Mouse (Mus musculus) small intestine, adult 10 weeks (tissue): Measurements from ENCODE around the gene Gja6. TPM values are rescaled to one million over a fixed set of nuclear protein-coding genes. Genes with fewer than 3 reads are reported as not detected.

Source experiments
- polyA plus RNA-seq: library from polyadenylated mRNA; stranded (reverse); fragments of 350-450 nt; fragmentation: Illumina TruSeq; extraction: RNeasy Lipid Tissue Mini Kit (QIAGEN cat#74804); gene quantifications from one replicate; pipeline ENCODE4 v1.2.3, GENCODE M21; 2014; ENCODE audit warnings: low replicate concordance

Gene Gja6
- not detected for polyA plus RNA-seq

DNA sequence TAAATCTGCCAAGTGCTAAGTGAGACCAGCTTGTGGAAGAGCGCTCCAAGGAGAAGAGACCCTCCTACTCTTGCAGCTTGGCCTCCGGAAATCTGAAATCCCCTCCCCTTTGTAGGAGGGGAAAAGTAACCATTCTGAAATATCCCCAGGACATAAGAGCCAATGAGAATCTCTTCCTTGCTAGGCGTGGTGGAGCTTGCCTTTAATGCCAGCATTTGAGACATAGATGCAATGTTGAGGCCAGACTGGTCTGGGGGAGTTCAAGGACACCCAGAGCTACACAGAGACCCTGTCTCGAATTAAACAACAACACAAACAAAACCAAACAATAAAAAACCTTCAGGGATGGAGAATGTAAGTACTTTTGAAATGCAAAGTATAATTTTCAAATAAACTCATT lies at the start of gene Gja6:
Gja6 (minus strand) TSS at position 101 of the 400 bp plus-strand sequence.

Other genes starting within 250 kb of the Gja6 start
- 0.37 TPM for gene Ppef1, start 171.3 kb downstream of the Gja6 start, polyA plus RNA-seq
- gene Rs1, start 139.0 kb downstream of the Gja6 start, polyA plus RNA-seq = not detected
- 2.5 TPM for gene Cdkl5, start 87.7 kb upstream of the Gja6 start, polyA plus RNA-seq
- 1.5 TPM for gene Scml2, start 210.1 kb upstream of the Gja6 start, polyA plus RNA-seq